Mouse (Mus musculus) heart, embryonic 12.5 days (tissue): Measurements from ENCODE around the gene Ston1. TPM values are rescaled to one million over a fixed set of nuclear protein-coding genes. Genes with fewer than 3 reads are reported as not detected.

ENCODE experiments used
- ATAC-seq: fragments of 200-750 bp; cut with Nextera tagmentation; 2 replicates; pipeline ENCODE4 v1.8.0; 2017; ENCODE audit warnings: moderate TSS enrichment, moderate library complexity; ENCODE audit not compliant: insufficient number of reproducible peaks, low FRiP score
- H3K27ac ChIP-seq: fragments of 300-500 bp; sonication (generic); 2 replicates; pipeline ENCODE4 v1.5.1; 2016; ENCODE audit warnings: mild to moderate bottlenecking, moderate library complexity; ENCODE audit not compliant: poor library complexity, severe bottlenecking
- H3K27me3 ChIP-seq: fragments of 300-500 bp; sonication (generic); replicated peaks from 2 replicates; pipeline ENCODE4 v1.6.1; 2016; ENCODE audit warnings: mild to moderate bottlenecking, moderate library complexity
- H3K36me3 ChIP-seq: fragments of 300-500 bp; sonication (generic); 2 replicates; pipeline ENCODE4 v1.6.1; 2016; ENCODE audit warnings: mild to moderate bottlenecking, moderate library complexity
- H3K4me1 ChIP-seq: fragments of 300-500 bp; sonication (generic); replicated peaks from 2 replicates; pipeline ENCODE4 v1.6.1; 2016; ENCODE audit warnings: mild to moderate bottlenecking
- H3K4me2 ChIP-seq: fragments of 300-500 bp; sonication (generic); 2 replicates; pipeline ENCODE4 v1.6.1; 2016; ENCODE audit warnings: mild to moderate bottlenecking, moderate library complexity
- H3K4me3 ChIP-seq: fragments of 300-500 bp; sonication (generic); 2 replicates; pipeline ENCODE4 v1.5.1; 2016; ENCODE audit warnings: mild to moderate bottlenecking
- H3K9ac ChIP-seq: fragments of 300-500 bp; sonication (generic); 2 replicates; pipeline ENCODE4 v1.6.1; 2016; ENCODE audit warnings: mild to moderate bottlenecking, moderate library complexity
- H3K9me3 ChIP-seq: fragments of 300-500 bp; sonication (generic); replicated peaks from 2 replicates; pipeline ENCODE4 v1.6.1; 2016; ENCODE audit warnings: mild to moderate bottlenecking, moderate library complexity
- WGBS: fragments of 180-500 bp; shearing (Covaris S2); methylation state at CpG from one replicate; pipeline ENCODE4 v1.1.7; 2016; 5-methylcytosine and 5-hydroxymethylcytosine counted together
- polyA plus RNA-seq: library from polyadenylated mRNA; unstranded; fragments of >200 nt; fragmentation: Nextera tagmentation; extraction: Ambion mirVana; gene quantifications from 2 replicates; pipeline ENCODE4 v1.2.1, GENCODE M21; 2016

The Ston1 gene
- polyA plus RNA-seq, 1 experiment from 2014 or later, result 5.4 TPM

DNA sequence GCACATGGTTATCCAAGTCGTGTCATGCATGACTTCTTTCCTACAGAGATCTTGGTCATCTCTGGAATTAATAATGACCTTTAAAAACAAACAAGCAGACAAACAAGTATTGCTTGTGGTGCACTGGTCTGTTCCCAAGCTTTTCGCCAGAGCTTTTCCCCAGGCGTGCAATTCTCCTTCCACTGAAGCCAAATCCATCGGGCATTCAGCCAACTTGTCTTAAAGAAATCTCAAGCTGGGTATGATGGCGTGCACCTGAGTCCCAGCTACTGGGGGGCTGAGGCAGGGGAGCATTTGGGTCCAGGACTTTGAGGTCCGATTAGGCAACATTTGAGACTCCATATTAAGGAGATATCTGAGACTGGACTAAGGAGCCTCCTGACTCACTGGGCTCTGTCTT is 7.2 kb upstream of the Ston1 start:
- H3K4me2 ChIP-seq, result no peak overlapping the region
- ATAC-seq, result no peak
- no peak overlapping the region for H3K4me3 ChIP-seq

GRCm38 (mm10) chr17:88595071-88595470 is 2.4 kb upstream of the Ston1 start:
- H3K4me3 ChIP-seq, result no peak overlapping the region
- H3K4me2 ChIP-seq, result no peak overlapping the region
- no peaks in the 10 kb centered on the region for H3K27me3 ChIP-seq
- H3K4me1 ChIP-seq, result peaks cover 22% of the 10 kb centered on the region
- H3K9me3 ChIP-seq, result no peaks in the 10 kb centered on the region
- peaks cover 5% of the 10 kb centered on the region; the same call in 1 of the 2 replicates for H3K36me3 ChIP-seq
- 52% methylated on average over 4 of the region's 4 CpGs for WGBS
- H3K27ac ChIP-seq, result no peak overlapping the region
- ATAC-seq, result no peak
- no peak overlapping the region for H3K9ac ChIP-seq

More for the DNA sequence above, 7.2 kb upstream of the Ston1 start:
- no peaks in the 10 kb centered on the region for H3K9me3 ChIP-seq
- no peaks in the 10 kb centered on the region for H3K4me1 ChIP-seq
- H3K27ac ChIP-seq, result no peak overlapping the region
- H3K9ac ChIP-seq, result no peak overlapping the region
- peaks cover 36% of the 10 kb centered on the region for H3K36me3 ChIP-seq
- 86% methylated on average over 6 of the region's 6 CpGs for WGBS
- H3K27me3 ChIP-seq, result no peaks in the 10 kb centered on the region

DNA sequence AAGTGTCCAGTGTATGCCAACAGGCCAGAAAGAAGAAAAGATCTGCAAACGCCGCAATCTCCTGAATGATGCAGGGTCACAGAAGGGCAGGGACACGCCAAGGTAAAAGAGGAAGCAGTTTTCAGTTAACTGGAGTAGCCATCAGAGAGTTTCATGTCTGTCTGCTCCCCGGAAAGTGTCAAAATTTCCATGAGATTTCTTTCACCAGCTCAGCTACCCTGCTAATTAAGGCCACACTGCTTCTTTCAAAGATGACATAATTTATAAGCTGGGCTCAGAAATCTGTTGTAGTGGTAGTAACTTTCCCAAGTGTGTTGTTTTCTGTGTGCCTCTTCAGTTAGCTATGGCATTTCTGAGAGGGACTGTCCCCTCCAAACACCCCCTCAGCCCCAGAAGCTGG is 1.4 kb upstream of the Ston1 start:
- no peak for ATAC-seq
- Histone ChIP-seq H3K9me3 (no peaks in the 10 kb centered on the region), H3K27ac (no peak overlapping the region), H3K4me3 (no peak overlapping the region), H3K9ac (no peak overlapping the region), H3K4me2 (no peak overlapping the region), H3K27me3 (no peaks in the 10 kb centered on the region), H3K4me1 (peaks cover 29% of the 10 kb centered on the region), H3K36me3 (peaks cover 5% of the 10 kb centered on the region; the same call in 1 of the 2 replicates)
- WGBS, result 68% methylated on average over 4 of the region's 4 CpGs

- Histone ChIP-seq H3K4me1 (peaks cover 29% of the 10 kb centered on the region), H3K27ac (peak overlapping the region; percentile 92), H3K27me3 (no peaks in the 10 kb centered on the region), H3K4me3 (peak overlapping the region; percentile 78), H3K4me2 (peak overlapping the region; percentile 90), H3K9ac (peak overlapping the region; percentile 86), H3K9me3 (no peaks in the 10 kb centered on the region), H3K36me3 (peaks cover 5% of the 10 kb centered on the region; the same call in 1 of the 2 replicates)
- WGBS, result 29% methylated on average over 16 of the region's 16 CpGs
- ATAC-seq, result no peak
These were observed 801 bp upstream of the Ston1 start for GRCm38 (mm10) chr17:88596544-88597221.

- WGBS, result 6% methylated on average over 5 of the region's 5 CpGs
- H3K27ac ChIP-seq, result peak overlapping the region; percentile 92
- no peaks in the 10 kb centered on the region for H3K9me3 ChIP-seq
- peak overlapping the region; percentile 90 for H3K4me2 ChIP-seq
- H3K36me3 ChIP-seq, result no peaks in the 10 kb centered on the region
- peak overlapping the region; percentile 86 for H3K9ac ChIP-seq
- H3K27me3 ChIP-seq, result no peaks in the 10 kb centered on the region
- peaks cover 29% of the 10 kb centered on the region for H3K4me1 ChIP-seq
- ATAC-seq, result no peak; the same call in 1 of the 2 replicates
- peak overlapping the region; percentile 78 for H3K4me3 ChIP-seq
These were observed 554 bp downstream of the Ston1 start for GRCm38 (mm10) chr17:88598056-88598420.

DNA sequence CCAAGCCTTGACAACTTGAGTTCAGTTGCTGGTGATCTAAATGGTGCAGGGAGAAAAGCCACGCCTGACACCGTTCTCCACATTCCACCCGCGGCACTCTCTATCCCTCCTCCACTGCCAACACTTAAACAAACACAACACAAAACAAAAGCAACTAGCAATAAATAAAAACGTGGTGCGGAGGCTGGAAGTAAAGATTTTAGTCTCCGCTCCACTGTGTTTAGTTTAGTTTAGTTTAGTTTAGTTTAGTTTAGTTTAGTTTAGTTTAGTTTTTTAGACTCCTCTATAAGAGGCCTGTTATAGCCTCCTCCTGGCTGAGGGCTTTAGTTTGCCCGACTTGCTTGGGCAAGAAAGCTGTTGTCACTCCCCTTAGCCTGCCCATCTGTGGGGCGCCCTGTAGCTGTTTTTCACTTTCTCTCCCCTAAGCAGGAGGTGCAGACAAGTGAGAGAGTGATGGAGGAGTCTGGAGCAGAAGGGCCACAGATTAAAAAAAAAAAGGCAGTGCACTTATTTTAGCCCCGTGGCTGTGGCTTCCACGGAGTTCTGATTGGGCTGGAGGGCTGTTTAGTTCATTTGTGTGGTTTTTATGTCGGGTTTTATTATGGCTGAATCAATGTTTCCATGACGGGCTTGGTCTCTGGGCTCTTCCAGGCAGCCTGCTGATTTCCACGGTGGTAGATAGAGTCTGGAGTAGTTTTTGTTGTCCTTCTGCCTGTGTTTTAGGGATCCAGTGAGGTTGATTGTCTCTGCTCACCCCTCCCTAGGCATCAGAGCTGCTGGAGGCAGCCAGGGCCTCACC is 1.3 kb downstream of the Ston1 start:
- H3K4me2 ChIP-seq, result peak overlapping the region; percentile 90
- H3K27ac ChIP-seq, result peak overlapping the region; percentile 73
- H3K4me1 ChIP-seq, result peaks cover 29% of the 10 kb centered on the region
- peak overlapping the region; percentile 78 for H3K4me3 ChIP-seq
- ATAC-seq, result no peak
- no peaks in the 10 kb centered on the region for H3K27me3 ChIP-seq
- H3K9me3 ChIP-seq, result no peaks in the 10 kb centered on the region
- WGBS, result 16% methylated on average over 14 of the region's 14 CpGs
- H3K36me3 ChIP-seq, result peaks cover 5% of the 10 kb centered on the region
- H3K9ac ChIP-seq, result peak overlapping the region; percentile 52

DNA sequence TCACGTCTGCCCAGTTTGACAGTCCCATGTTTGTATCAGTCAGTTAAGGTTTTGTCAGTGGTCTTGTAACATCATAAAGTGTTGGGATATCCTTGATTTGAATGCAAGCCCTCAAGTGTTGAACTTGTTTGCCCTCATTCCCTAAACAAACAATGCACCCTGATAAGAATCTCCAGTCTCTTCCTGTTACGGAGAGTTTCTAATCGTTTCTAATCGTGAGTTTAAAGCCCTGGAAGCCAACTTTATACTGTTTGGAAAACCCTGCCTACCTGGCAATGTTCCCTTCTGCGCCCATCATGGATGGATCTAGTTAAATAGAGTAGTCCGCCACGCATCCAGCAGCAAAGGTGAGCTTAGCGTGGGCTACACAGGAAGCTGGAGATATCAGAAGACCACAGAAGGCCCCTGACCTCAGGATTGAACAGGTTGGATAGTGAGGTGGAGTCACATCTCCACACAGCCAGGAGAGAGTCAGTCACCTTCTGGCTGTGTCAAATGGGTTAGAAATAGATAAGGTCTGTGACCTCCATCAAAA is 3.1 kb downstream of the Ston1 start:
- WGBS, result 72% methylated on average over 8 of the region's 8 CpGs
- no peak overlapping the region for H3K4me3 ChIP-seq
- ATAC-seq, result no peak

DNA sequence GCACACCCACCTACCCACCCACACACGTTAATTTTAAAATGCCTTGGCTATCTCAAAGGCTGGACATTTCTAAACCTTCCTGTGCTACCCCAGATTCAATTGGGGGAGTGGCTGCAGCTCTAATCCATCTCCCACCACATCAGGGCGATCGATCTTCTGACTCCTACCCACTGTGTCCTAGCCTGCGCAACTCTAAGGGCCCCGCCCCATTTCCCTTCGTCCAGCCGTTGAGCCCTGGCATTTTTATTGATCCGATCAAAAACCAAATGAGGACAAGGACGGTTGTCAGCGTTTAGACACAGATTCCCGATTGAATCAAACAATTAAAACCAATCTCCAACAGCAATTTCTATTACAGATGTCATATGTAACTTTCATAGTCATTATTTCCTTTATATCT is 6.5 kb downstream of the Ston1 start:
- Histone ChIP-seq H3K9ac (no peak overlapping the region), H3K27me3 (no peaks in the 10 kb centered on the region), H3K4me1 (peaks cover 18% of the 10 kb centered on the region), H3K36me3 (peaks cover 14% of the 10 kb centered on the region), H3K4me3 (no peak overlapping the region), H3K27ac (no peak overlapping the region), H3K4me2 (no peak overlapping the region), H3K9me3 (no peaks in the 10 kb centered on the region)
- WGBS, result 88% methylated on average over 11 of the region's 11 CpGs
- no peak for ATAC-seq

More for the DNA sequence above, 3.1 kb downstream of the Ston1 start:
- Histone ChIP-seq H3K9me3 (no peaks in the 10 kb centered on the region), H3K27me3 (no peaks in the 10 kb centered on the region), H3K36me3 (peaks cover 11% of the 10 kb centered on the region), H3K4me2 (no peak overlapping the region), H3K9ac (no peak overlapping the region), H3K27ac (no peak overlapping the region), H3K4me1 (peaks cover 29% of the 10 kb centered on the region)

DNA sequence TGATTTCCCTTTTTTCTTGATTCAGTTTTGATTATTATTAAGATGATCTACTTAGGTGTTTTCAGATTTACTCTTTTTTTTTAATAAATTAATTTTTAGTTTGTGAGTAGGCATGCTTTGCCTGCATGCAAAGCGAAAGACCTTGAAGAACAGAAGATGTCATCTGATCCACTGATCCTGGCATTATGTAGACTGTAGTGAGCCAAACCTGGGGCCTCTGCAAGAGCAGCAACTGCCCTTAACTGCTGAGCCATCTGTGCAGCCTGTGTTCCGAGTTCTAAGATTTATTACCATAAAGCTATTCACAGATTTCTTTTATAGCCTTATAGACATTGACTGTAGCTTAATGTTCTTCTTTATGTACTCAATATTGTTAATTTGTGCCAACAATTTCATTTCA is 8.6 kb downstream of the Ston1 start:
- peaks cover 24% of the 10 kb centered on the region for H3K36me3 ChIP-seq
- ATAC-seq, result no peak
- no peaks in the 10 kb centered on the region for H3K9me3 ChIP-seq
- no peaks in the 10 kb centered on the region for H3K27me3 ChIP-seq
- H3K4me3 ChIP-seq, result no peak overlapping the region
- WGBS, result 89% methylated on average over 2 of the region's 2 CpGs
- H3K4me1 ChIP-seq, result peaks cover under 1% of the 10 kb centered on the region; the same call in 1 of the 2 replicates
- no peak overlapping the region for H3K4me2 ChIP-seq
- no peak overlapping the region for H3K27ac ChIP-seq
- H3K9ac ChIP-seq, result no peak overlapping the region

DNA sequence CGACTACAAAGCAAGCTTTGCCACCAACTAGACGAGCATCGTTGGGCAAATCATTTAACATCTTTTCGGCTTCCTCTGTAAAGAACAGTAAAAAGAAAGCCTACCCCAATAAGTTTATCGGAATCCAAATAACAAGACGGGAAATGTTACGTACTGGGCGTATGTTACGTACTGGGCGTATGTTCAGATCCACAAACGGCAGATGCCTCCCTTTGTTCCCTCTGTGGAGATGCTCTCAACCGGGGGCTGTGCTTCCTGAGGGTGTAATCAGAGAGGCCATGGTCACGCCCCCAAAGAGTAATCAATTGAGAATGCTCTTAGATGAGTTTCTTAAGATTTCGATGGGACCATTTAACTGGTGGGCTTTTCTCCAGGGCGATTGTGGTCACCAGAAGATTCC is 11.9 kb downstream of the Ston1 start:
- peaks cover 13% of the 10 kb centered on the region for H3K4me1 ChIP-seq
- no peaks in the 10 kb centered on the region for H3K9me3 ChIP-seq
- H3K4me2 ChIP-seq, result no peak overlapping the region
- ATAC-seq, result no peak
- no peak overlapping the region for H3K4me3 ChIP-seq
- no peaks in the 10 kb centered on the region for H3K27me3 ChIP-seq
- 81% methylated on average over 15 of the region's 15 CpGs for WGBS
- H3K27ac ChIP-seq, result no peak overlapping the region
- no peak overlapping the region for H3K9ac ChIP-seq
- H3K36me3 ChIP-seq, result peaks cover 15% of the 10 kb centered on the region

DNA sequence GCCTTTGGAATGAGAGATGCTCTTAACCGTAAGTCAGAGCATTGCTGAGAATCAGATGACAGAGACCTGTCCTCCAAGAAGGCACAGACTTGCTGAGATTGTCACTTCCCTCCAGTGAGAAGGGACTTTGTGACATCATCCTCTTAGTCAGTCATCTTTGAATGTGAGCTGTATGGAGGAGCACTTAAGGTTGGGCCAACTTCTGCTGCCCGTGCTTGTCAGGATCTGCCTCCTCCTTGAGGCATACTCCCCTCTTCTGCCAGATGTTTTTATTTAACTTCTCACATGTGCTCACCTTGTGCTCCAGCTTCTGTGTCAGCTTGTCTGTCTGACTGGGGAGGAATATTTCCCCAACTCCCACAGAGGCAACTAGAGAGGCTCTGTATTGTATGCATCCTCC is 13.6 kb downstream of the Ston1 start:
- 65% methylated on average over 2 of the region's 2 CpGs for WGBS
- Histone ChIP-seq H3K27ac (no peak overlapping the region), H3K4me3 (no peak overlapping the region), H3K27me3 (no peaks in the 10 kb centered on the region), H3K9ac (no peak overlapping the region), H3K4me1 (peaks cover 18% of the 10 kb centered on the region), H3K36me3 (peaks cover 12% of the 10 kb centered on the region), H3K4me2 (no peak overlapping the region), H3K9me3 (no peaks in the 10 kb centered on the region)
- ATAC-seq, result no peak
